Mouse (Mus musculus) ES-Bruce4 (cell line): Measurements from ENCODE around the gene Slc3a2.

Experiments used
- CTCF ChIP-seq: IDR thresholded peaks from one replicate; pipeline ENCODE4 v1.8.1; 2011; ENCODE audit warnings: low read depth, low read length
- POLR2A ChIP-seq: IDR thresholded peaks from one replicate; pipeline ENCODE4 v1.8.1; 2011; ENCODE audit warnings: low read length; ENCODE audit not compliant: insufficient read depth

GRCm38 (mm10) chr19:8706132-8706667 lies 17.0 kb downstream of the Slc3a2 start:
- no peak for TF ChIP-seq POLR2A
- TF ChIP-seq CTCF, result no peak
